Mouse (Mus musculus): ENCODE data around the gene Fosl1. TPM values are rescaled to one million over a fixed set of nuclear protein-coding genes. Genes with fewer than 3 reads are reported as not detected.

The Fosl1 gene
- total RNA-seq, 2 experiments from 2014 or later, result 1.1 to 4.9 TPM

DNA sequence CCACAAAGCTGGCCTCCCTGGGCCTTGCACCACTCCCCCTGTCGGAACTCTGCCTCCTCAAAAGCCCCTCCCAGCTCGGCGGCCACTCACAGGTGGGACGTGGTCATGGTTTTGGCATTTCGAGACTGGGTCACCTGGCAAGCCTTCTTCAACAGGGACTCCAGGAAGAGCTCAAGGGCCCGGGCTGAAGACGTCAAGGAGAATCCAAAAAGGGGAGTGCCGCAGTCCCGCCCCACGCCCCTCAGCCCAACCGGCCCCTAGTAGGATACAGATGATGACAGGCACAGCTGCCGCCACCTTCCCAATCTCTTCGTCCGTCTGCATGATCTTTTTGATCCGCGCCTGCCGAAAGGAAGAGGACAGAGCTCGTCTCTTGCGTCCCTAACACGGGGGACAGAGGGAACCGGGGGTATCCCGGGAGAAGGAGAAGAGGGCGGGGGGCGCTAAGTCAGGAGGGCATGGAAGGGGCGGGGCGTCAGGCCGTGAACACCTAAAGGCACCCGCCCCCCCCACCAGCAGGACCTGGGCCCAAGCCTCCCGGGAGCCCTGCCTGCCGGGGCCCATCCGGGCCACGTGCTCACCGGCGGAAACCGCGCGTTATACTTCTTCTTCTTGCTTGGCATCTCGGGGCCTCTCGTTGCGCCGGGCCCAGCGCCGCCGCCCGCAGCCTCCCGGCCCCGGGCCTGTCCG is 23.1 kb upstream of the Fosl1 start:
- peak; percentile 74 to 80 for DNase-seq (ENCODE audit: low spot score in 2 of 2)

DNA sequence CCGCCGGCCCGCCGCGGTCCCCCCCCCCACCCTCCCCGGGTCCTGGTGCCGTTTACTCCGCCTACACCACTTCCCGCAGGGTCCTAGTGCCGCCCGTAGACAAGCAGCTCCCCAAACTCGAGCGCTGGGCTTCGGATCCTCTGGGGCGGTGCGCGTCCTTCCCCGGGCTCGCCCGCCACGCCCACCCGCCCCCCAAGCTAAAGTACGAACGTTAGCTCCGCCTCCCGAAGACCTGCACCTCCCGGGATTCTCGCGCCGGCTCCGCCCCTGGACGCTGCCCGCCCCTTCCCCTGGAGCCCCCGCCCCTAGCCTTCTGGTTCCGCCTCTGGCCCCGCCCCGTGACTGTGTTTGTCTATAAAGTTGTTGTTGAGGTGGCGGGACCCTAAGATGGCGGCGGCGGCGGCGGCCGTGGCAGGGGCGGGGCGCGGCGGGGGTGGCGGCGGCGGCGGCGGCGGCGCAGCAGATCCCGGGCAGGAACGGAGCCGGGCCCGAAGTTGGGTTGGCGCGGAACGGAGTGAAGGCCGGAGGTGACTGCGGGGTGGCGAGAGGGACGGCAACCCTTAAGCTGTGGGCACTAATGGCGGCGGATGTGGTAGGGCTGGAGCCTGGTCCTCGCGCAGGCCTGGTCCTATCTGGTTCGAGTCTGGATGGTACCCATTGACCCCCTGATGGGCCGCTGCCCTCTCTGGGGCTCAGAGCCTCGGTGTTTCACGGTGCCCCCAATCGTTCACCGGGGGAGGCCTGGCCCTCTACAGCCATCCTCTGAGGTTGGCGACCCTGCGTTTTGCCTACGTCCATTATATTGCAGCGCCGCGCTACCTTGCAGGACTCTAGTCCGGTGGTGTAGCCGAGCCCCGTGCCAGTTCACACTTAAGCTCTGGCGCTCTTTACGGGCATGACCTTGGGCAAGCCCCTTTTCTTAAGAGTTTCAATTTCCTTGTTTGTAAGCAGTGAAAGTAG is 22.3 kb upstream of the Fosl1 start, which contains the start of the genes Drap1 and AI837181:
Gene Drap1, minus strand, starts transcription at position 198 of the 960 bp plus-strand sequence.
Gene AI837181, plus strand, starts transcription at position 363 of the 960 bp plus-strand sequence.
- DNase-seq (ENCODE audit: low spot score in 2 of 2), result peak; percentile 94

DNA sequence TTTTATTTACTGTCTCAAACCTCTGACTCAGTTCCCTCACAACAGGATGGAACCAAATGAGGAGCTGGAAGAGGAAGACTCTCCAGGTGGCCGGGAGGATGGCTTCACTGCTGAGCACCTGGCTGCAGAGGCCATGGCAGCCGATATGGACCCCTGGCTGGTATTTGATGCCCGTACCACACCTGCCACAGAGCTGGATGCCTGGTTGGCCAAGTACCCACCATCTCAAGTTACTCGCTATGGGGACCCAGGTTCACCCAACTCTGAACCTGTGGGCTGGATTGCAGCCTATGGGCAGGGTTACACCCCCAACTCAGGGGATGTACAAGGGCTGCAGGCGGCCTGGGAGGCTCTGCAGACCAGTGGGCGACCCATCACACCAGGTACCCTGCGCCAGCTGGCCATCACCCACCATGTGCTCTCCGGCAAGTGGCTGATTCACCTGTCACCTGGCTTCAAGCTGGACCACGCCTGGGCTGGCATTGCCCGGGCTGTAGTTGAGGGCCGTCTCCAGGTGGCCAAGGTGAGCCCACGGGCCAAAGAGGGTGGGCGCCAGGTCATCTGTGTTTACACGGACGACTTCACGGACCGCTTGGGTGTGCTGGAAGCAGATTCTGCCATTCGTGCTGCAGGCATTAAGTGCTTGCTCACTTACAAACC is 21.3 kb upstream of the Fosl1 start:
- no peak for DNase-seq (ENCODE audit: low spot score in 2 of 2)

DNA sequence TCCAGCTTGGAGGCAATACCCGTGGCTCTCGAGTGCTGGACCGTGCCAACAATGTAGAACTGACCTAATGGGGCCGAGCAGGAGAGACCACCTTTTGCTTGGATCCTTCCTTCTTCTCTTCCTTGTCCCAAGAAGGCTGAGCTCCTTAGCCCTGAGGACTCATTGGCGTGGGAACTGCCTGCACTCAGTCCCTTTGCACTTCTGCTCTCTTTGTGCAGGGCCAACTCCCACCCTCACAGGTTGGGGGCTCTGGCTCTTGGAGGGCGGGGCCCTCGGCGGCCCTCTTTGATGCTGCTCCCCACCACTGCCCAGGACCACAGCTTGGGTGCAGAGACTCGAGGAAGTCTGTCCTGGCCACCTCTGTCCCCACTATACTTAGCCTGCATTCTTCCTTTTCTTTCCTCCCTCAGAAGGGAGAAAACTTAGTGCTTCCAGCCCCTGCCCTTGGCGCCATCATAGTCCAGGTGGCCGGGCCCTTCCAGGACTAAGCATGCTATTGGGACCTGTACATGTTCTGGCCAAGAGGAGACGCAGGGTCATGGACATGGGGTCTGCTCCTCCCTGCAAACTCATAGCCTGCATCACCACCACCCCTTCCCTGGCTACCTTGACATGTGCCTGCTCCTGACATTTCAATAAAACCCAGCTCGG is 20.6 kb upstream of the Fosl1 start:
- no peak for DNase-seq (ENCODE audit: low spot score in 2 of 2)

DNA sequence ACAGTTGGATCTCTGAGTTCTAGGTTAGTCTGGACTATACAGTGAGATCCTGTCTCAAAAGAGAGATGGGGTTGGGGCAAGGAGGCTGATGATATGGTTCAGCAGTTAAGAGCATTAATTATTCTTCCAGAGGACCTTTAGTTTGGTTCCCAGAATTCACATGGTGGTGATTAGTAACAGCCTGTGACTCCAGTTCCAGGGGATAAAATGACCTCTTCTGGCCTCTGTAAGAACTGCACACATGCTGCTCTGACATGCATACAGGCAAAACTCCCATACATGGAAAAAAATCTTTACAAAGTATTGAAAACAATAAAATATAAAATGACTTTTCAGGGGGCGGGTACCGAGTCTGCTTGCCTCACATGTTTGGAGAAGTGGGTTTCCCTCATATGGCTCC is 19.3 kb upstream of the Fosl1 start:
- no peak for DNase-seq (ENCODE audit: low spot score in 2 of 2)

DNA sequence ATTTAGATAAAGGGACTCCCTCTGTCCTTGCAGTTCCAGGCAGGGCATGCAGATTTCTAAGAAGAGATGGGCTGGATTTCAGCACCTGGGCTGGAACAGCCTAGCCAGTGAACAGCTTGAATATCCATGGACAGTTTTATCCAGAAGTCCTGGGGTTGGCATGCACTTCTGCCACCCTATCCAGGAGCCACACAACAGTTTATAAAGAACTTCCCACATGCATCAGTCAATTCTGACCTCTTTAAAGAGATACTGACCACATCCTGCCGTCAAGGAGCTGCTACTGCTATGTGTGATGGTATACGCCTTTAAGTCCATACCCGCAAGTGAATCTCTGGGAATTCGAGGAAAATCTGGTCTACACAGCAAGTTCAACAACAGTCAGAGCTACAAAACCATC is 18.1 kb upstream of the Fosl1 start:
- DNase-seq (ENCODE audit: low spot score in 2 of 2), result no peak

DNA sequence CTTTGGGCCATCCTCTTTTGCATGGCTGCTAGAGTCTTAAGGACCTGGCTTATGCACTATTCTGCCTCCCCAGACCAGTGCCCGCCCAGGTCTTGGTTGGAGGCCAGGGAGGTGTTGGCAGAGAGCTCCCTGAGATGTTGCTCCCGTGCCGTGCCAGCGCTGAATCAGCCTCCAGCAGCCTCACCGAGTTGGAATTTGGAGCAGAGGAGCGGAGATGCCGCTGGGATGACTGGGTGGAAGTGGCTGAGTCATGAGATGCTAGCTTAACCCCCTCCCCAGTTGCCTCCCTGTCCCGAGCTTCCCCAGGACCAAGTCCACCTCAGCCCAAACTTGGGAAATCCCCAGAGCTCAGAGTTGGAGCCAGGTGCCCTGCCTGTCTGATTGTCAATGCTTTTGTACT is 17.5 kb upstream of the Fosl1 start:
- DNase-seq (ENCODE audit: low spot score in 2 of 2), result peak; percentile 59 to 68

DNA sequence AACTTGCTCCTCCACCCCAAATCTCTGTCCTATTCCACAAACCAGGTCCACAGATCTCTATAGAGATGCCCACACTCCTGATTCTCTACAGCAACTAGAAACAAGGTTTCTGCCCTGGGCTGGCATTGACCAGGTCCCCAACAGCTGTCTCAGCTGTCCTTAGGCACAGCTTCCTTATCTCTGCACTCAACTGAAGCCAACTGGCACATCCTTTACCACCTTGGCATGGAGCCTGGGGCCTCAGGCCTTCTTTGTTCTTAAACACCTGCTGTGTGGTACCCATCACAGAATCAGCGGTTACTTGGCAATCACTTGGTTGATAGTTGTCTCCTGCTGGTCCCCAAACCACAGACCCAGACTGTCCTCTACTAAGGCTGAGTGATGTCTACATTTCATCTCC is 16.9 kb upstream of the Fosl1 start:
- no peak for DNase-seq (ENCODE audit: low spot score in 2 of 2)

DNA sequence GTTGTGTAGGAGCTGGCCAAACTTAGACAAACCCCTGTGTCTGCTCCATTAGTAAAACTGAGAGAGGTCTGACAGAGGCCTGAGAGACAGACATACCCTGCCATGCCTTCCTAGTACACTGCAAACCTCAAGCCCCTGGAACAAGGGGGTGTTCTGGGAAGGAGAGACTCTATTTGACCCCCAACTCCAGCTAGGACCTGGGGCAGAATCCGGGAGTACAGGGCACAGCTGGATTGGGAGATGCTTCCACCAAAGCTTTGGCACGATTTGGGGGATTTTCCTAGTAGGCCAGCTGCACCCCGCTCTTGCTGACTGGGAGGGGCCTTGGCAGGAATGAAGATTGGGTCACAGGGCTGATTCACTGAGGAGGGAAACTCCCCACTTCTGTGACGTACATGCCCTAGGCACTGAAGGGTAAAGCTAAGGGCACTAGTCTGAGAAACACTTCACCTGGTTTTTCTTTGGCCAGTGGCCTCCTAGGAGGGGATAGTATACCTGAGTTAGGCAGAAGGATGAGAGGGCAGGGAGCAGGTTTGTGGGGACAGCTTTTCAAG is 15.4 kb upstream of the Fosl1 start:
- DNase-seq (ENCODE audit: low spot score in 2 of 2), result no peak

DNA sequence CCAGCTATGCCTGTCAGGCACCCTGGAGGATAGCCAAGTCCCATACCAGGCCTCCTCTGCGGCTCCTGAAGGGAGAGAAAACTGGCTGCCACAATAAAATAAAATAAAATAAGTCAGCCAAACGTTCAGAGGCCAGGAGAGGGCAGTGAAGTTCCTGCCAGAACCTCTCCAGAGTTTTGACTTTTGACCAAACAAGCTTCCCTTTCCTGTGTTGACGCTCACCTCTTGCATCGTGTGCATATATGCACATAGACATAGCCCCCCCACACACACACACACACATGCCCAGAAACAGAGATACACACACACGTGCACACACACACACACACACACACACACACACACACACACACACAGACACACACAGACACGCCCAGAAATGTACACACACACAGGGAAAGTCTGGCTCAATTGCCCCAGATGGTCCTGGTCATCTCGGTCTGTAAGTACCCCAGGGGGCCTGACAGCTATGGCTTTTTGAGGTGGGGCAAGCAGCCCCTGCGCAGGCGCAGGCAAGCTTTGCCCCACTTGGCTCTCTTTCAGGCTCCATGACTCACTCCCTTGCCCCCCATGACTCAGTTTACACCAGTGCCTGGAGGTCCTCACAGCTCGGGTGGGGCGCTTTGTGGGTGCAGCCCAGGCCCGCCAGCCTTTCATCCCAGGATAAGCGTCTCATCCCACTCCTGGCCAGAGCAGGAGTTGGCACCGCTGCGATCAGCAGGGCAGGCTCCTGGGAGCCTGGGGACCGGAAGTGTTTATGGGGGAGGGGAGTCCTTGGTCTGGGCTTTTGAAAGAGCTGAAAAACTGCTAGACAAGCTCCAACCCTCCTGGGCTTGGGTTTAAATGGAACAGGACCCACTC is 14.1 kb upstream of the Fosl1 start:
- no peak for DNase-seq (ENCODE audit: low spot score in 2 of 2)

DNA sequence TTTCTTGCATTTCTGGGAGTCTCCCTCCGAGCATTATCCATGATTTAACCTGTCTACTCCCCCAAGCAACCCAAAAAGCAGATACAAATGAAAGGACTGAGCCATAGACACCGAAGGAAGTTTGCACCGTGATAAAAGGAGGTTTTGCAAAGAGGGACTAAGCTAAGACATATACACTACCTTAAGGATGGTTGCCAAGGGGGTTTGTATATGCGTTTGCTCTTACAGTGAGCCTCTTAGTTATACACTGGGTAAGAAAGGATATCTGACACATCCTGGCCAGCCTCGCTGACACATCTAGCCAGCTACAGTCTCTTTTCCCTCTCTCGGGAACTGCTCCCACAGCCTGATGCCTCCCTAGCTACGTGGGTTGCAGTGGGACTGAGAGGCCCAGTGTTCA is 13.4 kb upstream of the Fosl1 start:
- no peak for DNase-seq (ENCODE audit: low spot score in 2 of 2)

DNA sequence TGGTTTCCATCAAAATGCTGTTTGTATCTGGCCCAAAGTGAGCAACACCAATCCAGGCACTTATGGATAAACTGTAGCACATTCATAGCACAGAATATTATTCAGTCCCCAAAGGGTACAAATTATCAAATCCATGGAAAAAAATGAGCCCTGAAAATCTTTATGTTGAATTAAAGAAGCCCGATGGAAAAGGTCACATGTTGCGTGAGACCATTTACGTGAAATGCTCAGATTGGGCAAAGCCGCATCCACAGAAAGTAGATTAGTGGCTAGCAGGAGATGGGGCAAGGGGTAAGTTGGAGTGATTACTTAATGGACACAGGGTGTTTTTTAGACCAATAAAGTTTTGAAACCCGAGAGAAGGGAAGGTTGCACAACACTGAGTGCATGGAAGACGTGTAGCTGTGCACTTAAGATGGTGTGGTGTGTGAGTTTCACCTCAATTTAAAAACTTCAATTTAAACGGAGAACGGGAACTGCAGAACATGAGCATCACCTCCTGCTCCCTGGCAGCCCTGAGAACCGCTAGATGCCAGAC is 2.9 kb upstream of the Fosl1 start:
- no peak for DNase-seq (ENCODE audit: low spot score in 2 of 2)

DNA sequence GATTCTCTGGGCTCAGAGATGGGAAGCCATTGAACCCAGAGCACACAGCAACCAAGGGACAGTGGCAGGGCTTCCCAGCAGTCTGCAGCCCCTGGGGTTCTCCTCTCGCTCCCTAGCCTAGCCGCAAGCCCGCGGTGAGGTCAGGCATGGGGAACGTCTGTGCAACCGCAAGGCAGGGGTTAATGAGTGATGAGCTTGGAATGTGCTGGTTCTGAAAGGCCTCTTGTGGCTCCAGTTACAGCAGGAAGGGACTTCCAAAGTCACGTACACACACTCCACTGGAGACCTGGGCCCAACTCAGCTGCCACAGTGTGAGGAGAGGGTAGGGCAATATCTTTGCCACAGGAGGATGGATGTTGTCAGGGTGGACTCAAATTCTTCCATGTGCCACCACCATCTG is 2.4 kb upstream of the Fosl1 start:
- no peak for DNase-seq (ENCODE audit: low spot score in 2 of 2)

DNA sequence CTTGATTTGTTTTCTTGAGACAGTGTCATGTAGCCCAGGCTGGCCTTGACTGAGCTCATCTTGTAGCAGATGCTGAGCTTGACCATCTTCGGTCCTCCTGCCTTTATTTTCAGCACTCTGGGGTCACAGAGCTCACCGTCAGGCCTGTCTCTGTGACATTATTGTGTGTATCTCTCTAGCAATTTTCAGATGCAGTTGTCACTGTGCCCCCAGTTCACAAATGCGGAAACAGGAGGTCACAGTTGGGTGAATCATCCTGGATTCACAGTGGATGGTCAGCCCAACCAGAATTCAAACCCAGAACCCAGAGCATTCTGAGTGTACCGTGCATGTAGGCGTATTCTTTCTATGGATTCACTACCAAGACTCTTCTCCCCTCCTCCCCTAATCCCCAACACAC is 1.6 kb upstream of the Fosl1 start:
- DNase-seq (ENCODE audit: low spot score in 2 of 2), result no peak

DNA sequence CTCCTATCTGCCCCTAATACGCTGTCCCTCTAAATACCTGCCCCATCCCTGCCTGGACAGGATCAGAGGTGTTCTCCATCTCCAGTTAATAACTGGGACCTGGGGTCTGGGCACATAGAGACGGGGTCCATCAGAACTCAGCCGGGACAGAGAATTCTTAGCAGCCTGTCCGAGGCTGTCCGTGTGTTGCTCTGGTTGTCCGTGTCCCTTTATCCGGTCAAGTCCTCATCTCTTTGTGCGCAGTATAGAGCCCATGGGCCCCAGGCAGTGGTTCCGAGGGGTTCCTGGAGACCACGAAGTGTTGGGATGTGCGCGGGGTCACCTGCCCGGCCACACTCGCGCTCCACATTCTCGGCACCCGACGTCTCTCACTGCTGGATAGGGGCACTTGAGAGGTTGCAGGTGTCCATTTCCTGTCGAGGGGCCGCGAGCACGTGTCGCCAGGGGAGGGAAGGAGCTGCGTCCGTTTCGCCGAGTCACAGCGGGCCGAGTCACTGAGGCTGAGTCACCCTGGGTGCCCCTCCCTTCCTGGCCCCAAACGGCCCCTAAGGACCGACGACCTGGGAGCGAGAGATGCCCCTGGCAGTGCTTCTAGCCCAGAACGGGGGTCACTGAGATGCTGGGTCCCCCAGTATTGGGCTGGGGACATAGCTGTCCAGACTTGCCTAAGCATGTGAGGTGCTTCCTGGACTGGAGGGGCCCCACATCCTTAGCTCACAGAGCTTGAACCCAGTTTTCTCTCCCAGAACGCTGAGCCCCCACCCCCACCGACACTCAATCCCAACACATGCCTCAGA is 1.2 kb downstream of the Fosl1 start:
- DNase-seq (ENCODE audit: low spot score in 2 of 2), result peak; percentile 40 to 49

DNA sequence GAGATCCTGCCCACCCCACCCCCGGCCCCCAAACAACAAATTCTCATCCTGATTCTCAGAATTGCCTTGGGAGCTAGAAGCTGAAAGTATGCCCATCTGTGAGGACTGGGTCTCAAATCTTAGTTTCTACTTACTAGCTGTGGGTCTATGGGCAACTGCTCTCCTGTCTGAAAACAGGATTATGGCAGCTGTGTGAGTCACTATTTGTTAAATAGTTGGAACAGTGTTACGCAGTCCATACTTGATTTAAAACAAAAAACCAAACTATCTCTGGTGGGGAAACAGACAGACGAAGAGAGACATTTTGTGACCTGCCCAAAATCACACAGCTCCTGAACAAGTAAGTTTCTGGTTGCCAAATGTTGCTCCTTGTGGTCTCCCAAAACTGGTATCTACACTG is 2.3 kb downstream of the Fosl1 start:
- DNase-seq (ENCODE audit: low spot score in 2 of 2), result no peak

DNA sequence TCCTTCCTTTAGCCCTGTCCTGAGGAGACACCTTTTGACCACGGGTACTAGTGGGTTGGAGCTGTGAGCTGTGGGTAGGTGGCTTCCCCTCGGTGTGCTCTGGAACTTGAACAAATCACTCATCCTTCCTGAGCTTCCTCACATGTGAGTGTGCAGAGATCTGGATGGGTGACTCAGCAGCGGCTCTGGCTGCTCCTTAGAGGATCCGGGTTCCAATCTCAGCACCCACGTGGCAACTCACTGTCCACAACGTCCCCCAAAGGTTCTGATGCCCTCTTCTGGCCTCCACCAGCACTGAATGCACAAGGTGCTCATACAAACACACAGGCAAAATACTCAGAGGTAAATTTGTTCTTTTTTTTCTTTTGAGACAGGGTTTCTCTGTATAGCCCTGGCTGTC is 4.4 kb downstream of the Fosl1 start:
- no peak for DNase-seq (ENCODE audit: low spot score in 2 of 2)

DNA sequence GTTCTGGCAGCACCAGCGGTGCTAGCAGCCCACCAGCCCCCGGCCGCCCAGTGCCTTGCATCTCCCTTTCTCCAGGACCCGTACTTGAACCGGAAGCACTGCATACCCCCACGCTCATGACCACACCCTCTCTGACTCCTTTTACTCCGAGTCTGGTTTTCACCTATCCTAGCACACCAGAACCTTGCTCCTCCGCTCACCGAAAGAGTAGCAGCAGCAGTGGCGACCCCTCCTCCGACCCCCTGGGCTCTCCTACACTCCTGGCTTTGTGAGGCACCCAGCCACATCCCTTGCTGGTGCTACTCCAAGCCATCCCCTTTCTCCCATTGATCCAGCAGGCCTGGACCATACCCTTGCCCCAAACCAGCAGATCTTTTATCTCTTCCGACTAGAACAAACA is 7.7 kb downstream of the Fosl1 start:
- DNase-seq (ENCODE audit: low spot score in 2 of 2), result no peak

DNA sequence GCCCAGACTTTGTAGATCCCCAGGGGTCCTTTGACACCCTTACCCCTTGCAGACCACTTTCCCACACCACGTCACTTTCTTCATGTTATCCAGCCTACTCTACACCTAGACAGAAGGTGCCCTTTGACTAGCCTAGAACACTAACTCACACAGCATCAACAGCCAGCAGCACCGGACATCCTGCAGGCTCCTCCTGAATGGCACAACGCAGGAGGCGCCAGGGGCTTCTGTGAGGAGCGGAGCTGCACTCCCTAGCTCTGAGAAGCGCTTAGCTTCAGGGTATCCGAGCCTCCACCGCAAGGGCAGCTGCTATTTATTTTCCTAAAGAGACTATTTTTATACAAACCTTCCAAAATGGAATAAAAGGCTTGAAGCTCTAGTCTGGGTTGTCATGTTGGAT is 8.2 kb downstream of the Fosl1 start:
- no peak for DNase-seq (ENCODE audit: low spot score in 2 of 2)
